Mouse (Mus musculus) stomach, postnatal 0 days (tissue): ENCODE results near the gene Slc6a16. TPM values are rescaled to one million over a fixed set of nuclear protein-coding genes. Genes with fewer than 3 reads are reported as not detected.

Experiments used
- ATAC-seq: fragments of 200-750 bp; cut with Nextera tagmentation; 2 replicates; pipeline ENCODE4 v1.8.0; 2017; ENCODE audit not compliant: low FRiP score, low TSS enrichment
- DNase-seq: peaks from one replicate; pipeline ENCODE4 v3.0.0-alpha.2; 2016; ENCODE audit warnings: low spot score
- H3K27ac ChIP-seq: fragments of 300-500 bp; sonication (generic); replicated peaks from 2 replicates; pipeline ENCODE4 v1.5.1; 2014; ENCODE audit warnings: mild to moderate bottlenecking, control low read depth
- H3K27me3 ChIP-seq: fragments of 300-500 bp; sonication (generic); 2 replicates; pipeline ENCODE4 v1.6.1; 2014; ENCODE audit warnings: low read length; ENCODE audit not compliant: control insufficient read depth, insufficient read depth
- H3K36me3 ChIP-seq: fragments of 300-500 bp; sonication (generic); 2 replicates; pipeline ENCODE4 v1.6.1; 2014; ENCODE audit warnings: low read length, mixed read lengths; ENCODE audit not compliant: control insufficient read depth, insufficient read depth
- H3K4me1 ChIP-seq: fragments of 300-500 bp; sonication (generic); replicated peaks from 2 replicates; pipeline ENCODE4 v1.6.1; 2014; ENCODE audit warnings: antibody characterized with exemption; ENCODE audit not compliant: control insufficient read depth, insufficient read depth
- H3K4me2 ChIP-seq: fragments of 300-500 bp; sonication (generic); replicated peaks from 2 replicates; pipeline ENCODE4 v1.6.1; 2014; ENCODE audit warnings: low read depth, mild to moderate bottlenecking, control low read depth, moderate library complexity
- H3K4me3 ChIP-seq: fragments of 300-500 bp; sonication (generic); 2 replicates; pipeline ENCODE4 v1.5.1; 2014; ENCODE audit warnings: low read depth, low read length, control low read depth
- H3K9ac ChIP-seq: fragments of 300-500 bp; sonication (generic); 2 replicates; pipeline ENCODE4 v1.6.1; 2014; ENCODE audit warnings: mild to moderate bottlenecking, low read length, control low read depth, mixed read lengths
- H3K9me3 ChIP-seq: fragments of 300-500 bp; sonication (generic); 2 replicates; pipeline ENCODE4 v1.6.1; 2016; ENCODE audit warnings: low read length; ENCODE audit not compliant: control insufficient read depth
- CTCF ChIP-seq: IDR thresholded peaks from 2 replicates; pipeline ENCODE4 v1.5.1; 2016; ENCODE audit warnings: antibody characterized with exemption, low read depth, mild to moderate bottlenecking, moderate library complexity
- EP300 ChIP-seq: optimal IDR thresholded peaks from 2 replicates; pipeline ENCODE3; 2016; ENCODE audit warnings: antibody characterized with exemption
- WGBS: fragments of 180-500 bp; shearing (Covaris S2); extraction: QIAGEN DNeasy Blood & Tissue Kit; methylation state at CpG from one replicate; pipeline ENCODE4 v1.1.7; 2014; 5-methylcytosine and 5-hydroxymethylcytosine counted together
- polyA plus RNA-seq: library from polyadenylated mRNA; unstranded; fragments of >200 nt; fragmentation: Nextera tagmentation; extraction: Ambion mirVana; gene quantifications from 2 replicates; pipeline ENCODE4 v1.2.1, GENCODE M21; 2015

Slc6a16 gene
- polyA plus RNA-seq, 1 experiment from 2014 or later: 0.07 TPM

DNA sequence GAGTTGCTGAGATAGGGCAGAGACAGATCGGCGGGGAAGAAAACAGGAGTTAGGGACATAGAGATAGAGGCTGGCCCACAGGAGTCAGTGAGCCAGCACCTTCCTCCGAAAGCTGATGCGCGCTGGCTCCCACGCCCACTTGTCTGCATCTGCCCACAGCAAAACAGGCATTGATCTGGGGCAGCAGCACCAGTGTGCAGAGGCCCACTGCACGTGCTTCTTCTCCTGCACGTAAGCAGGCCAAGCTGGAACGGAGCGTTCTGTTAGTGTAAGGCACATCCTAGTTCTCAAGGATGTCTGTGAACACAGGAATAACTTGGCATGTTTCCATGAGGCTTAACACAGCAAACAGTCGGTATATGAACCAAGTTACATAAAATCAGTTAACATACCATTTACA, 41.9 kb upstream of the Slc6a16 start:
- no peaks in the 10 kb centered on the region for H3K36me3 ChIP-seq
- no peak overlapping the region for H3K27ac ChIP-seq
- ATAC-seq: no peak
- no peak overlapping the region for H3K4me2 ChIP-seq
- TF ChIP-seq EP300 (no peak), CTCF (no peak)
- H3K9ac ChIP-seq: no peak overlapping the region
- DNase-seq: no peak
- no peaks in the 10 kb centered on the region for H3K27me3 ChIP-seq
- H3K9me3 ChIP-seq: no peaks in the 10 kb centered on the region
- no peak overlapping the region for H3K4me3 ChIP-seq
- 68% methylated on average over 11 of the region's 11 CpGs for WGBS
- no peaks in the 10 kb centered on the region for H3K4me1 ChIP-seq

DNA sequence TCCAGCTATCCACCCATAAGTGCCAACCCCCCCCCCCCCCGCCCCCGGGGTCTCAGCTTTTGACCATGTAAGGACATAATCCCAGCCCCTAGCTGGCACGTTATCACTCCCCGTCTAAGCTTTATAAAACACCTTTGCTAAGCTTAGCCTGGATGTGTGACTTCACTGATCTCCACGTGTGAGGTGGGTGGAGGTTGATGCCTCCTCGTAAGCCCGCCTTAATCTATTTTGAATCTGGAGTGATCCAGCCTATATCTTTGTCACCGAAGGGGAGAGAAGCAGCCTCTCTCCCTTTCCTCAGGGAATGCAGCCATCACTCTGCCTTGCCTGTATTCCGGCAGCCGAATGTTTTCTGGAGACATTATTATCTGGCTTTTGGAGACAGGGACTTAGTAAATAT, 38.2 kb upstream of the Slc6a16 start:
- H3K9me3 ChIP-seq: no peaks in the 10 kb centered on the region
- no peak overlapping the region for H3K4me2 ChIP-seq
- no peak overlapping the region for H3K9ac ChIP-seq
- 28% methylated on average over 9 of the region's 10 CpGs for WGBS
- no peak overlapping the region for H3K4me3 ChIP-seq
- no peak for ATAC-seq
- DNase-seq: no peak
- H3K4me1 ChIP-seq: no peaks in the 10 kb centered on the region
- TF ChIP-seq EP300: no peak
- TF ChIP-seq CTCF: no peak
- no peaks in the 10 kb centered on the region for H3K27me3 ChIP-seq
- no peak overlapping the region for H3K27ac ChIP-seq
- H3K36me3 ChIP-seq: no peaks in the 10 kb centered on the region

DNA sequence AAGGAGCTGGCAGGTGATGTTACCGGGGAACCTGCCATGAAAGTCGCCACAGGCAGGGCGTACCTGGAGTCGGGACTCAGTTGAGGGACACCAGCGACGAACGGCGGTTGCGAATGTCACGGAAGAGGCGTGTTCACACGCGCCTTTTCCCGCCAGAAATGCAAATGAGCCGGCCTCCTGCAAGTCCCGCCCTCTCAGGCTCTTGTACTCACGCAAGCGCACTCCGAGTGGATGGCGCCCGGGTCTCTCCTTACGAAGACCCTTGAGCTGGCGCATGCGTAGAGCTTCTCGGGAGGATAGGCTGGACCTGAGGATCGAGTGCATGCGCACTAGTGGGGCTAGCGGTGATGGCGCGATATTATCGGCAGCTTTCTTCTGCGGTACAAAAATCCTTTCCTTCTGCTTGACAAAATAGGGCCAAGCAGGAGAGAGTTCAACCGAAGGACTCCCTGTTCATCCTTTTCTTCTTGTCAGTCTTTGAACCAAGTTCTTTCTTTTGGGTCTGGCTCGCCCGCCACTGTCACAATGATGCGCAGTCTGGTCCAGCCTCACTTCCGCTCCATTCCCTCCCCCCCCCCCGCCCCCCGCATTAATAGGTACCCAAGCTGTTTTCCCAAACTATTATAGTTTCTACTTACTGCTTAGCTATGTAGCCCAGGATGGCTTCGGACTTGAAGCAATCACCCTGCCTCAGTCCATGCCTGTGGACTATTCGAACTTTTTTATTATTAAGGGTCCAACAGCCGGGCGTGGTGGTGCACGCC, 36.3 kb upstream of the Slc6a16 start, which contains the start of gene Ccdc155:
Gene Ccdc155 (minus strand): TSS at position 513 of the 764 bp plus-strand sequence.
- Histone ChIP-seq H3K36me3 (no peaks in the 10 kb centered on the region), H3K27ac (no peak within 1 kb of the TSS), H3K4me3 (peak within 1 kb of the TSS; percentile 35), H3K27me3 (no peaks in the 10 kb centered on the region), H3K9ac (peak within 1 kb of the TSS; percentile 23; the same call in 1 of the 2 replicates), H3K4me1 (no peaks in the 10 kb centered on the region), H3K9me3 (no peaks in the 10 kb centered on the region), H3K4me2 (peak within 1 kb of the TSS; percentile 56)
- TF ChIP-seq EP300 (no peak), CTCF (no peak)
- WGBS: 6% methylated on average over 44 of the region's 44 CpGs
- DNase-seq (peak; percentile 84), ATAC-seq (peak; percentile 81)

DNA sequence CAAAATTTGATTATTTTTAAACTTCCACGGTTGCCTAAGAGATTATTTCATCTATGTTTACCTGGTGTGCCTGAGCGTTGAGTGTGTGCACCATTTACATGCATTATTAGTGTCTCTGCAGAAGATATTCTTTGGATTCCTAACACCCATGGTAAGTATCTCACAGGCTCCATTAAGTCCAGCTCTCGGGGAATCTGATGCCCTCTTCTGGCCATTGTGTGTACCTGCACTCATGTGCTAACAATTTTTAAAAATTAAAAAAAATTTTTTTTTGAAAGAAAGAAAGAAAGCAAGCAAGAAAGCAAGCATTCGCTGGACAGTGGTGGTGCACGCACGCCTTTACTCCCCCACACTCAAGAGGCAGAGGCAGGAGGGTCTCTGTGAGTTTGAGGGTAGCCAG, 32.6 kb upstream of the Slc6a16 start:
- Histone ChIP-seq H3K27ac (no peak overlapping the region), H3K4me1 (no peaks in the 10 kb centered on the region; the same call in 1 of the 2 replicates), H3K4me2 (no peak overlapping the region), H3K27me3 (no peaks in the 10 kb centered on the region), H3K4me3 (no peak overlapping the region), H3K36me3 (no peaks in the 10 kb centered on the region), H3K9me3 (no peaks in the 10 kb centered on the region), H3K9ac (no peak overlapping the region)
- TF ChIP-seq CTCF: peak; percentile 34
- no peak for TF ChIP-seq EP300
- 78% methylated on average over 6 of the region's 6 CpGs for WGBS
- DNase-seq (no peak), ATAC-seq (no peak)

DNA sequence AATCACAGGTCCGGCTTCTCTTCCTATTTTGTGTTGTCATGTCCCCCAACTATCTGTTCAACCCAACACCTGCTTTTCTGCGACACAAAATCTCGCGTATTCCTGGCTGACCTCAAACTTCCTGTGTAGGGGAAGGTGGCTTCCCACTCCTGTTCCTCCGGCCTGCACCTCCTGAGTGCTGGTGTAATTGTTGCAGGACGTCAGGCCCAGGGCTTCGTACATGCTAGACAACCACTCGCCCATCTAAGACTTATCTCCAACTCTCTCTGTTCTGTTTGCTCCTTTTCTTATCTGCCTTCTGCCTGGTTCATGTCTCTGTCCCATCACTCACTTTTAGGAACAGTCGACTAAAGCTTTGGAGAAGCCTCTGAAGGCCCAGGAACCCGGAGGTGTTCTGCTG, 29.8 kb upstream of the Slc6a16 start:
- no peak for ATAC-seq
- H3K4me2 ChIP-seq: no peak overlapping the region
- 60% methylated on average over 10 of the region's 10 CpGs for WGBS
- no peaks in the 10 kb centered on the region for H3K27me3 ChIP-seq
- TF ChIP-seq CTCF (no peak), EP300 (no peak)
- DNase-seq: no peak
- no peaks in the 10 kb centered on the region for H3K36me3 ChIP-seq
- H3K9me3 ChIP-seq: no peaks in the 10 kb centered on the region
- no peak overlapping the region for H3K4me3 ChIP-seq
- H3K27ac ChIP-seq: no peak overlapping the region
- H3K9ac ChIP-seq: no peak overlapping the region
- H3K4me1 ChIP-seq: no peaks in the 10 kb centered on the region; the same call in 1 of the 2 replicates

DNA sequence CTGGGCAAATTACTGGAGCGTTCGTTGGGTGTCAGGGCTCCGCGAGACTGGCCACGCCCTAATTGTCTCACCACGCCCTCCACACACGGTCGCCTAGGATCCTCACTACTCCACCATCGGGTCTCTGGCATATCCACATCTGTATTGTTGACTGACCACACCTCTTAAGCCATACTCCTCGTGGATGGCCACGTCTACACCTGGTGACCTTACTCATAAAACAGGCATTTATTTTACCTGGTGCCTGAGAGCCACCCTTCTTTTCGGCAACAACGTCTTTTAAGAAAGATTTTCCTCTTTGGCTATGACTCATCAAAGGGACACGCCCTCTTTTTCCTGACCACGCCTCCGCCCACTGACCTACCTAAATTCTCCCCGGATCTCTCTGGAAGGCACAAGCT, 29.0 kb upstream of the Slc6a16 start, which contains the start of gene Dkkl1:
Gene Dkkl1 (minus strand): TSS at position 297 of the 401 bp plus-strand sequence.
- no peak within 1 kb of the TSS for H3K9ac ChIP-seq
- TF ChIP-seq EP300: no peak
- TF ChIP-seq CTCF: no peak
- peak within 1 kb of the TSS; percentile 20; the same call in 1 of the 2 replicates for H3K4me2 ChIP-seq
- WGBS: 2% methylated on average over 17 of the region's 17 CpGs
- no peaks in the 10 kb centered on the region; the same call in 1 of the 2 replicates for H3K4me1 ChIP-seq
- ATAC-seq: peak; percentile 67
- H3K9me3 ChIP-seq: no peaks in the 10 kb centered on the region
- no peak within 1 kb of the TSS for H3K27ac ChIP-seq
- DNase-seq: peak; percentile 48
- no peaks in the 10 kb centered on the region for H3K27me3 ChIP-seq
- H3K4me3 ChIP-seq: peak within 1 kb of the TSS; percentile 17
- H3K36me3 ChIP-seq: no peaks in the 10 kb centered on the region
